In the genomic region with DNA sequence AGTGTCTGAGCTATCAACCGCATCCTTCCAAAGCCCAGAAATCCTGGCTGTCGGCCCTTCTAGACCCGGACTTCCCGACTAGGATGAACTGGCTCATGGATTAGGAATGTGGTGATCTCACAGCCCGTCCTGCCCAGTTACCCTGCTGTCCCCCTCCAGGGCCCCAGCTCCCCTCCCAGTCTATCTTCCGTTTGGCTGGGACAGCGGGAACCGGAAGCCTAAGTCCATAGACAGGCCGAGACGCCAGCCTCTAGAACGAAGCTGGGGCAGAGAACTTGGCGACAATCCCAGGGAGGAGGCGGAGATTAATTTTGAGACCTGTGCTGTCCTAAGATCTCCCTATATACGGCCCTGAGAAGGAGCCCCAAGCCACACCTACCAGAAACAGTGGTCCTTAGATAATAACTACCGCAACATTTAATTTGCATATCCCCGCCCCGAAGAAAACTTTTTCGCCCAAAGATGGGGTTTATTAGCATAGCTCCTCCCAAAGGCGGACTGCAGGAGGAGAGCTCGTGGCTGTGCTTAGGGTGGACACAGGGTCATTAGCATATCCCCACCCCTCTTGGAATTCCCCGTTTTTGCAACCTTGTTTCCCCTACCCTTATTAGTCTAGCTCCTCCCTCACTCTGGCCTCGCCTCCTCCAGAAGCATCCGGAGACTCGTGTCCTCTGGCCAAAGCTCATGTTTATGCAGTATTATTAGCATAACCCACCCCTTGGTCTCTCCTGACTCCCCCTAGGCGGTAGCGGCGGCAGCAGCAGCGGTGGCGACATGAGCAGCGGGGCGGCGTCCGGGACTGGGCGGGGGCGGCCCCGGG, we compare ENCODE assay signal across 8 mouse cellular contexts. TPM values are rescaled to one million over a fixed set of nuclear protein-coding genes. Genes with fewer than 3 reads are reported as not detected.
DNase-seq lines count a peak whose midpoint lies in the region; ATAC-seq and TF ChIP-seq lines count a peak whose summit lies in the region.

A gene (plus strand): TSS at position 720 of the 820 bp plus-strand sequence.

- H3K27ac ChIP-seq in hindbrain, embryonic 10.5 days = peak within 1 kb of the TSS; percentile 91
- peak within 1 kb of the TSS; percentile 100 for H3K27ac ChIP-seq in lung, postnatal 0 days (ENCODE audit: low read length)

- peaks cover 60% of the 10 kb centered on the region for H3K4me1 ChIP-seq in hindbrain, embryonic 10.5 days (replicated peaks)
- H3K4me1 ChIP-seq in lung, postnatal 0 days (ENCODE audit: insufficient read depth, low read depth, low read length) = 0 out of 2 replicates have a peak, but pooled peaks cover 5% of the 10 kb centered on the region

- under 1% methylated on average over 36 of the region's 36 CpGs for WGBS in hindbrain, embryonic 10.5 days
- WGBS in lung, postnatal 0 days = 2% methylated on average over 33 of the region's 36 CpGs

- H3K9ac ChIP-seq in lung, postnatal 0 days (replicated peaks; ENCODE audit: low read depth) = peak within 1 kb of the TSS; percentile 62

- peaks cover 12% of the 10 kb centered on the region; the same call in 1 of the 2 replicates for H3K27me3 ChIP-seq in hindbrain, embryonic 10.5 days (ENCODE audit: insufficient read depth, poor library complexity, severe bottlenecking)
- no peaks in the 10 kb centered on the region for H3K27me3 ChIP-seq in lung, postnatal 0 days (replicated peaks; ENCODE audit: insufficient read depth, low read length)

- H3K4me2 ChIP-seq in lung, postnatal 0 days (replicated peaks; ENCODE audit: low read depth, low read length) = peak within 1 kb of the TSS; percentile 59

- H3K9me3 ChIP-seq in hindbrain, embryonic 10.5 days = no peaks in the 10 kb centered on the region
- no peaks in the 10 kb centered on the region for H3K9me3 ChIP-seq in lung, postnatal 0 days (ENCODE audit: low read length)

- peak; percentile 54 for TF ChIP-seq CTCF in lung, postnatal 0 days (IDR thresholded peaks at IDR 0.05)

- peak; percentile 99 for DNase-seq in MEL-GATA-1-ER (ENCODE audit: extremely low read depth, low read depth)
- peak; percentile 78 for DNase-seq in cerebellum, adult 8-10 months
- peak; percentile 90 for DNase-seq in hindbrain, embryonic 10.5 days (ENCODE audit: low spot score)
- peak; percentile 96 for DNase-seq in layer of hippocampus, adult 9-11 months
- peak; percentile 100 for DNase-seq in lung, postnatal 0 days (ENCODE audit: low spot score)
- peak; percentile 79 for DNase-seq in ovary, postnatal 14 days (ENCODE audit: low spot score)
- DNase-seq in thymus, postnatal 14 days = peak; percentile 80

- peaks cover 17% of the 10 kb centered on the region for H3K36me3 ChIP-seq in hindbrain, embryonic 10.5 days
- peaks cover 6% of the 10 kb centered on the region; the same call in 1 of the 2 replicates for H3K36me3 ChIP-seq in lung, postnatal 0 days (ENCODE audit: insufficient read depth, low read length)

- H3K4me3 ChIP-seq in hindbrain, embryonic 10.5 days = peak within 1 kb of the TSS; percentile 68
- H3K4me3 ChIP-seq in lung, postnatal 0 days (ENCODE audit: low read depth, low read length) = peak within 1 kb of the TSS; percentile 75

- ATAC-seq in frontal cortex, adult (ENCODE audit: low TSS enrichment) = peak; percentile 76
- peak; percentile 89 for ATAC-seq in lung, postnatal 0 days

- TF ChIP-seq EP300 in lung, postnatal 0 days (IDR thresholded peaks at IDR 0.05) = peak; percentile 85

RNA-seq across cellular contexts. Expression of the gene that starts here (rescaled TPM):
- polyA plus RNA-seq in hindbrain, embryonic 10.5 days (2016; fragmentation: Nextera tagmentation; extraction: Ambion mirVana) = 24.4 and 24.8 TPM in 2 replicates
- 160 TPM in 2 replicates for polyA plus RNA-seq in lung, postnatal 0 days (2015; fragmentation: Nextera tagmentation; extraction: Ambion mirVana)

Comparison
In these comparisons a context has a peak if more than half of its experiments do, and no peak if none do; other contexts are left out.
1. Peak in every context shown above with its lines: DNase-seq, ATAC-seq, H3K4me3 ChIP-seq and H3K27ac ChIP-seq.